Mouse (Mus musculus) CH12.LX (cell line): ENCODE data around the gene Ajm1.

Experiments used
- CHD1 ChIP-seq: IDR thresholded peaks from 2 replicates; pipeline ENCODE4 v1.6.1; 2012; ENCODE audit warnings: low read depth, low read length, improper control_type of control experiment, inconsistent platforms
- CTCF ChIP-seq, 2 experiments: IDR thresholded peaks in 1 of 2; conservative IDR thresholded peaks in 1 of 2; 2 replicates each; pipeline ENCODE4 v1.5.1; 2011 to 2012; ENCODE audit warnings: low read depth in 2 of 2, low read length in 2 of 2, improper control_type of control experiment in 1 of 2, inconsistent platforms in 1 of 2, mild to moderate bottlenecking in 1 of 2, moderate library complexity in 1 of 2
- MAFK ChIP-seq: IDR thresholded peaks from 2 replicates; pipeline ENCODE4 v1.6.1; 2011; ENCODE audit warnings: low read length, improper control_type of control experiment; ENCODE audit not compliant: insufficient replicate concordance
- MXI1 ChIP-seq: IDR thresholded peaks from 2 replicates; pipeline ENCODE4 v1.6.1; 2011; ENCODE audit warnings: mild to moderate bottlenecking, low read depth, low read length, improper control_type of control experiment
- POLR2A ChIP-seq: IDR thresholded peaks from 2 replicates; pipeline ENCODE4 v1.6.1; 2011; ENCODE audit warnings: low read depth, mild to moderate bottlenecking, improper control_type of control experiment, low read length
- SIN3A ChIP-seq: IDR thresholded peaks from 2 replicates; pipeline ENCODE4 v1.6.1; 2012; ENCODE audit warnings: low read length, improper control_type of control experiment, inconsistent platforms
- SMC3 ChIP-seq: IDR thresholded peaks from 2 replicates; pipeline ENCODE4 v1.6.1; 2011; ENCODE audit warnings: low read depth, low read length, improper control_type of control experiment

- TF ChIP-seq POLR2A (no peak), CTCF (conservative IDR thresholded peaks at IDR 0.05 in 1 of 2, IDR thresholded peaks at IDR 0.05 in 1 of 2; ENCODE audit: low read depth in 2 of 2, low read length in 2 of 2) (no peak), SMC3 (no peak), SIN3A (no peak), CHD1 (no peak), MAFK (no peak), MXI1 (no peak)
These were observed 3.4 kb downstream of the Ajm1 start for GRCm38 (mm10) chr2:25577951-25578795.
